Mouse (Mus musculus) neural tube, embryonic 15.5 days (tissue): ENCODE results near the gene Smurf2. TPM values are rescaled to one million over a fixed set of nuclear protein-coding genes. Genes with fewer than 3 reads are reported as not detected.

Experiments used
- ATAC-seq: fragments of 200-750 bp; cut with Nextera tagmentation; 2 replicates; pipeline ENCODE4 v1.8.0; 2017; ENCODE audit warnings: mild to moderate bottlenecking, moderate TSS enrichment, moderate library complexity; ENCODE audit not compliant: low FRiP score
- H3K27ac ChIP-seq: fragments of 300-500 bp; sonication (generic); replicated peaks from 2 replicates; pipeline ENCODE4 v1.5.1; 2015; ENCODE audit warnings: mild to moderate bottlenecking, inconsistent platforms
- H3K27me3 ChIP-seq: fragments of 300-500 bp; sonication (generic); replicated peaks from 2 replicates; pipeline ENCODE4 v1.6.1; 2015; ENCODE audit warnings: inconsistent platforms
- H3K36me3 ChIP-seq: fragments of 300-500 bp; sonication (generic); 2 replicates; pipeline ENCODE4 v1.6.1; 2015; ENCODE audit warnings: inconsistent platforms
- H3K4me1 ChIP-seq: fragments of 300-500 bp; sonication (generic); 2 replicates; pipeline ENCODE4 v1.6.1; 2015; ENCODE audit warnings: inconsistent platforms
- H3K4me2 ChIP-seq: fragments of 300-500 bp; sonication (generic); 2 replicates; pipeline ENCODE4 v1.6.1; 2015; ENCODE audit warnings: inconsistent platforms, mild to moderate bottlenecking, moderate library complexity
- H3K4me3 ChIP-seq: fragments of 300-500 bp; sonication (generic); replicated peaks from 2 replicates; pipeline ENCODE4 v1.5.1; 2015; ENCODE audit warnings: mild to moderate bottlenecking, inconsistent platforms
- H3K9ac ChIP-seq: fragments of 300-500 bp; sonication (generic); replicated peaks from 2 replicates; pipeline ENCODE4 v1.6.1; 2015; ENCODE audit warnings: mild to moderate bottlenecking, inconsistent platforms
- H3K9me3 ChIP-seq: fragments of 300-500 bp; sonication (generic); replicated peaks from 2 replicates; pipeline ENCODE4 v1.6.1; 2016; ENCODE audit warnings: inconsistent platforms
- WGBS: fragments of 180-500 bp; shearing (Covaris S2); methylation state at CpG from one replicate; pipeline ENCODE4 v1.1.7; 2015; ENCODE audit warnings: mixed read lengths; 5-methylcytosine and 5-hydroxymethylcytosine counted together
- polyA plus RNA-seq: library from polyadenylated mRNA; unstranded; fragments of >200 nt; fragmentation: Nextera tagmentation; extraction: Ambion mirVana; gene quantifications from 2 replicates; pipeline ENCODE4 v1.2.1, GENCODE M21; 2015

Smurf2 gene
- polyA plus RNA-seq, 1 experiment from 2014 or later = 11.4 TPM

DNA sequence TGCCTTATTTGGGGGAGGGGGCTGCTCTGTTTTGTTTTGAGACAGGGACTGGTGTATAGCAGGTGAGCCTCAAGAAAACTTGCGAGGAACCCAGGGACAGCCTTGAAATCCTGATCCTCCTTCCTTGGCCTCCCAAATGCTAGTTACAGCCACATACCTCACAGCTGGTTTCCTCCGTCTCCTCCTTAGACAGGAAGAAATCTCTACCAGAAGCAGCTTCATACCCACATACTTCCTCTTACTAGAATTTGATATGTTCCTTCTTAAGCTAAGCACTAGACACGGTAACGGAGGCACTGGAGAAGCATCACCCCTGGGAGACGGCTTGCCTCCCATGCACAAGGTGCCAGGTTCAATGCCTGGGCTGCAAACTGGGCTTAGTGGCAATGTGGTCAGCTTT lies 16.8 kb upstream of the Smurf2 start:
- H3K4me3 ChIP-seq = no peak overlapping the region
- H3K36me3 ChIP-seq = no peaks in the 10 kb centered on the region
- no peak overlapping the region for H3K9ac ChIP-seq
- H3K9me3 ChIP-seq = no peaks in the 10 kb centered on the region
- H3K27ac ChIP-seq = no peak overlapping the region
- no peaks in the 10 kb centered on the region for H3K27me3 ChIP-seq
- 92% methylated on average over 5 of the region's 5 CpGs for WGBS
- ATAC-seq = no peak
- H3K4me2 ChIP-seq = no peak overlapping the region
- no peaks in the 10 kb centered on the region for H3K4me1 ChIP-seq

GRCm38 (mm10) chr11:106930366-106930765 lies 9.9 kb upstream of the Smurf2 start:
- no peak overlapping the region for H3K4me2 ChIP-seq
- no peak overlapping the region for H3K4me3 ChIP-seq
- no peak overlapping the region for H3K27ac ChIP-seq
- H3K4me1 ChIP-seq = no peaks in the 10 kb centered on the region
- WGBS = 82% methylated on average over 9 of the region's 9 CpGs
- no peaks in the 10 kb centered on the region for H3K9me3 ChIP-seq
- no peaks in the 10 kb centered on the region for H3K27me3 ChIP-seq
- ATAC-seq = no peak
- no peaks in the 10 kb centered on the region for H3K36me3 ChIP-seq
- H3K9ac ChIP-seq = no peak overlapping the region

- WGBS = 63% methylated on average over 2 of the region's 2 CpGs
Observed at GRCm38 (mm10) chr11:106928935-106929334, 8.4 kb upstream of the Smurf2 start.

DNA sequence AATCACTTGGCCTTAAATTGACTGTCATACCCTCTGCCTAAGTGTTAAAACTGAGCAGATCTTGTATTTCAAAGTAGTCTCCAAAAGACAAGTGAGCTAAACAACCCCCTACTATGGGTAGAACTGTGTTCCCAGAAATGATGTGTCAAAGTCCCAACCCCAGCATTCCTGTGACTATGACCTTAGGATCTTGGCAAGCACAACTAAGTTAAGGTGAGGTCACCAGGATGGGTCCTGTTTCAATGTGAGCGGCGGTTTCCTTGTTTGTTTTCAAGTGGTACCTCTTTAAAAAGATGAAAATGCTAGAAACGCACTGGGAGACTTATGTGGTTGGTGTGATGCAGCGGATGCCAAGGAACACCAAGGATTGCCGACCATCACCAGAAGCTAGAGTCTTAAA lies 7.4 kb upstream of the Smurf2 start:
- no peak overlapping the region for H3K4me2 ChIP-seq
- WGBS = 94% methylated on average over 5 of the region's 5 CpGs
- no peaks in the 10 kb centered on the region for H3K9me3 ChIP-seq
- H3K27ac ChIP-seq = no peak overlapping the region
- no peaks in the 10 kb centered on the region for H3K4me1 ChIP-seq
- no peak for ATAC-seq
- H3K4me3 ChIP-seq = no peak overlapping the region
- no peaks in the 10 kb centered on the region for H3K36me3 ChIP-seq
- no peak overlapping the region for H3K9ac ChIP-seq
- no peaks in the 10 kb centered on the region for H3K27me3 ChIP-seq

More at GRCm38 (mm10) chr11:106928935-106929334, 8.4 kb upstream of the Smurf2 start:
- Histone ChIP-seq H3K27ac (no peak overlapping the region), H3K9ac (no peak overlapping the region), H3K27me3 (no peaks in the 10 kb centered on the region), H3K4me2 (no peak overlapping the region), H3K4me3 (no peak overlapping the region), H3K4me1 (no peaks in the 10 kb centered on the region), H3K36me3 (no peaks in the 10 kb centered on the region), H3K9me3 (no peaks in the 10 kb centered on the region)
- no peak for ATAC-seq

DNA sequence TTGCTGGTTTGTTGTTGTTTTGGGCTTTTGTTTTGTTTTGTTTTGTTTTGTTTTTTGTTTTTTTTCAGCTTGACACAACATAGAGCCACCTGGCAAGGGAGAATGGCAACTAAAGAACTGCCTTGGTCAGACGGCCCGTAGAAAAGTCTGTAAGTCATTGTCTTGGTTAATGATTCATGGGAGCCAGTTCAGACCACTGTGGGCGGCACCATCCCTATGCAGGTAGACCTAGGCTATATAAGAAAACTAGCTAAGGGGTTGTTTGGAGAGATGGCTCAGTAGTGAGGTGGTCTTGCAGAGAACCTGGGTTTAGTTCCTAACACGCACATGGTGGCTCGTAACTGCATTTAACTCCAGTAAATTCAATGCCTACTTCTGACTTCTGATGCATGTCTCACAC lies 6.7 kb upstream of the Smurf2 start:
- no peak for ATAC-seq
- no peaks in the 10 kb centered on the region for H3K36me3 ChIP-seq
- H3K9me3 ChIP-seq = no peaks in the 10 kb centered on the region
- H3K4me2 ChIP-seq = no peak overlapping the region
- H3K27me3 ChIP-seq = no peaks in the 10 kb centered on the region
- H3K27ac ChIP-seq = no peak overlapping the region
- 91% methylated on average over 5 of the region's 5 CpGs for WGBS
- H3K4me3 ChIP-seq = no peak overlapping the region
- no peak overlapping the region for H3K9ac ChIP-seq
- no peaks in the 10 kb centered on the region for H3K4me1 ChIP-seq

DNA sequence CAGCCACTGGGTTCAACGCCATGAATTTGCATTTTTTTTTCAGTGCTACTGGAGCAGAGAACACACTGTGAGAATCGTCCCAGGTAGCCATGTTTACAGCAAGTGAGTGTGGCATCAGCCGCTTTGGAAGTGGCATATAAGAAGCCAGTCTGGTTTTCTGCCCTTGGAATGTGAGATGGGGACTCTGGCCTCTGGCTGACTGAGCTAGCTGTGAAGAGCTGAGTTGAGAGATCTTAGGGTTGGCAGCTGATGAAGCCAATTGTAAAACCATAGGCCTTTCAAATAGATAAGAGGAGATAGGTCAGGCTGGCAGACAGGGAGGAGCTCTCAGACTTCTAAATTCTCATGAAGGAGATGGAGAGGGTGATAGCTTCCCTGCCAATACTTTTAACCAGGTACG lies 6.2 kb upstream of the Smurf2 start:
- 85% methylated on average over 4 of the region's 4 CpGs for WGBS
- Histone ChIP-seq H3K4me2 (no peak overlapping the region), H3K27me3 (no peaks in the 10 kb centered on the region), H3K27ac (no peak overlapping the region), H3K36me3 (no peaks in the 10 kb centered on the region), H3K9ac (no peak overlapping the region), H3K4me1 (no peaks in the 10 kb centered on the region), H3K4me3 (no peak overlapping the region), H3K9me3 (no peaks in the 10 kb centered on the region)
- no peak for ATAC-seq

GRCm38 (mm10) chr11:106919612-106920550 lies 634 bp downstream of the Smurf2 start:
- peak; percentile 84 for ATAC-seq
- Histone ChIP-seq H3K4me2 (peak overlapping the region; percentile 66), H3K9ac (peak overlapping the region; percentile 92), H3K36me3 (no peaks in the 10 kb centered on the region), H3K4me3 (peak overlapping the region; percentile 67), H3K9me3 (no peaks in the 10 kb centered on the region), H3K27ac (peak overlapping the region; percentile 94), H3K27me3 (no peaks in the 10 kb centered on the region), H3K4me1 (peaks cover 24% of the 10 kb centered on the region)
- under 1% methylated on average over 60 of the region's 87 CpGs for WGBS

- Histone ChIP-seq H3K4me3 (peak overlapping the region; percentile 67), H3K4me1 (peaks cover 24% of the 10 kb centered on the region), H3K27ac (no peak overlapping the region), H3K4me2 (peak overlapping the region; percentile 66), H3K36me3 (no peaks in the 10 kb centered on the region), H3K27me3 (no peaks in the 10 kb centered on the region), H3K9me3 (no peaks in the 10 kb centered on the region), H3K9ac (peak overlapping the region; percentile 92)
- no peak for ATAC-seq
- 20% methylated on average over 8 of the region's 8 CpGs for WGBS
Observed at GRCm38 (mm10) chr11:106918901-106919300, 1.6 kb downstream of the Smurf2 start.

DNA sequence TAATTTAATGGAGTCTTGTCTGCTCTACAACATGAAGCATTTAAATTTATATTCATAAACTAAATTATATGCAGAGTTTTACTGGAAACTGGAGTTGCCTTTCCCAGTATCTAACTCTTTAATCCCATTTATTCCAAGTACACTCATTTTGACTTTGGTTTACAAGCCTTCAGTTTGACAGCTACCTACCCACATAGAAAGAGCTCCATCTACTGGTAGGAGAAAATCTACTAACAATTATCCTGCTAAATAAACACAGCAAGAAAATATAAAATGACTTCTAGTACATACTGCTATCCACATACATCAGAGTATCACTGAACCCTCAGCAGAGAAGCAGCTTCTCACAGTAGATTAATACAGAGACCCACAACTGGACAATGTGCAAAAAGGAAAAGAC lies 9.3 kb downstream of the Smurf2 start:
- no peak for ATAC-seq
- Histone ChIP-seq H3K4me2 (no peak overlapping the region), H3K27ac (no peak overlapping the region), H3K36me3 (no peaks in the 10 kb centered on the region), H3K9ac (no peak overlapping the region), H3K4me3 (no peak overlapping the region), H3K4me1 (no peaks in the 10 kb centered on the region; the same call in 1 of the 2 replicates), H3K9me3 (no peaks in the 10 kb centered on the region), H3K27me3 (no peaks in the 10 kb centered on the region)

DNA sequence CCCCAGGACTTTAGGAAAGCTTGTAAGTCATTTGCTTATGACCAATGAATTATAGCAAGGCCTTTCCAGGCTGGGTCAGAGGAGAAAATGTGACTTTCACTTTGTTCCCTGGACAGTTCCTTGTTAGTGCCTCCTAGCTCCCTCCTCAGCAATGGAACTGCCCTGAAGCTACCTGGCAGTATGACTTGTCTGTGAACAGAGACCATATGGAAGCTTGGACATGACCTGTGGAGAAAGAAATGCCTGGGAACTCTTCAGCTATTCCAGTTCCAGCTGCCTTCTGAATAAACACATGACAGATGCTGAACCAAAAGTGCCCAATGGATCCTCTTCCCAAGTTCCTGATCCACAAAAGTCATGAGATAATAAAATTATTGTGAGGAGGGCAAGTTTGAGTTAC lies 12.5 kb downstream of the Smurf2 start:
- Histone ChIP-seq H3K4me2 (no peak overlapping the region), H3K27me3 (no peaks in the 10 kb centered on the region), H3K36me3 (no peaks in the 10 kb centered on the region), H3K4me3 (no peak overlapping the region), H3K9ac (no peak overlapping the region), H3K9me3 (no peaks in the 10 kb centered on the region), H3K27ac (no peak overlapping the region), H3K4me1 (no peaks in the 10 kb centered on the region; the same call in 1 of the 2 replicates)
- no peak for ATAC-seq

DNA sequence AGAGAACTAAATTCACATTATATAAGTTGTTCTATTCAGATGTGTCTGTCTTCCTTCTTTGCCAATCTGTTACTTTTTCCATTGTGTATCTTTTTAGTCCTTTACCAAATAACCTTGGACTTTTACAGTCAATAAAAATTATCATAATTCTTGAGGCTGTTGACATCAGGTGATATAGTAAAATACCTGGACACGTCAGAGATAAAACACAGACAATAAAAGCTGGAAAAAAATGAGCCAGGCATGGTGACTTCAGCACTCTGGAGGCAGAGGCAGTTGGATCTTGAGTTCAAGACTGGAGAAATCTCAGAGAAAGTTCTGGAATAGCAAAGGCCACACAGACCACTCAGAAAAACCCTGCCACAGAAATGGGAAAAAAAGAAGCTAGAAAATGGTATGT lies 13.3 kb downstream of the Smurf2 start:
- 87% methylated on average over 1 of the region's 1 CpGs for WGBS
- Histone ChIP-seq H3K9me3 (no peaks in the 10 kb centered on the region), H3K27ac (no peak overlapping the region), H3K4me1 (no peaks in the 10 kb centered on the region; the same call in 1 of the 2 replicates), H3K4me2 (no peak overlapping the region), H3K9ac (no peak overlapping the region), H3K27me3 (no peaks in the 10 kb centered on the region), H3K36me3 (no peaks in the 10 kb centered on the region), H3K4me3 (no peak overlapping the region)
- ATAC-seq = no peak

DNA sequence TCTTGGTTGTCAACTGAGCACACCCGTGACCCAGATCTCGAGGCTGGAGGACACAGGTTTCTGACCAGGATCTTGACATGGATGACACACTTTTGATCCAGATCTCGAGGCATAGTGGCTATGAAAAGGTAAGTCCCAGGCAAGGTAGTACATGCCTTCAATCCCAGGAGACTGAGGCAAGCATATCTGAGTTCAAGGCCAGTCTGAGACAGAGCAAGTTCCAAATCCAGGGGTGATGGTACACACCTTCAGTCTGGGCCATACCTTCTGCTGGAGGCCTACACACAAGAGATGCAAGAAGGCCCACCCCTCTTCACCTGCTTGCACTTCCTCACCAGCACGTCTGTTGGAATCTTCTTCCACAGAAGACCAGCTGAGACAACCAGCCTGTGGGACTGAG lies 14.8 kb downstream of the Smurf2 start:
- no peaks in the 10 kb centered on the region for H3K9me3 ChIP-seq
- 95% methylated on average over 4 of the region's 4 CpGs for WGBS
- no peak overlapping the region for H3K9ac ChIP-seq
- H3K4me3 ChIP-seq = no peak overlapping the region
- no peak overlapping the region for H3K4me2 ChIP-seq
- no peak overlapping the region for H3K27ac ChIP-seq
- ATAC-seq = no peak
- no peaks in the 10 kb centered on the region for H3K36me3 ChIP-seq
- no peaks in the 10 kb centered on the region; the same call in 1 of the 2 replicates for H3K4me1 ChIP-seq
- H3K27me3 ChIP-seq = no peaks in the 10 kb centered on the region
